Mouse (Mus musculus): ENCODE measurements around the gene Inpp5a.

Gene Inpp5a

DNA sequence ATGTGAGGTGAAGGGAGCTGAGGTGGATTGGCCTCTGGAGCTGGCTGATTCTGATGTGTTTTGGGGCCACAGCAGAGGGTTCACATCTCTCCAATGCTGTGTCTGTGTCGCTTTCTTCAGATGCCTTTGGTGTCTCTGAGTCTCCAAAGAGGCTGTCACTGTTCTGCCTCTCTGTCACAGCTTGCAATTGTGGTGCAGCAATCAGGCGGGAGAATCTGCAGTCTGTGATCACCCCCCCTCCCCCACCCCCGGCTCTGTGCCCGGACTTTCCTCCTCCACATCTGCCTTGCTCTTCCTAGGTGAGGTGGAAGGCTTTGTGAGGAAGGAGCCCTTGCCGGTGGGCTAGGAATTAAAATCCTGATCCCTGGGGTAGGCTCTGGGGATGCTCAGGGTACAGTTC is 52.1 kb downstream of the Inpp5a start:
- no peak for DNase-seq (ENCODE audit: low read depth, low spot score)

DNA sequence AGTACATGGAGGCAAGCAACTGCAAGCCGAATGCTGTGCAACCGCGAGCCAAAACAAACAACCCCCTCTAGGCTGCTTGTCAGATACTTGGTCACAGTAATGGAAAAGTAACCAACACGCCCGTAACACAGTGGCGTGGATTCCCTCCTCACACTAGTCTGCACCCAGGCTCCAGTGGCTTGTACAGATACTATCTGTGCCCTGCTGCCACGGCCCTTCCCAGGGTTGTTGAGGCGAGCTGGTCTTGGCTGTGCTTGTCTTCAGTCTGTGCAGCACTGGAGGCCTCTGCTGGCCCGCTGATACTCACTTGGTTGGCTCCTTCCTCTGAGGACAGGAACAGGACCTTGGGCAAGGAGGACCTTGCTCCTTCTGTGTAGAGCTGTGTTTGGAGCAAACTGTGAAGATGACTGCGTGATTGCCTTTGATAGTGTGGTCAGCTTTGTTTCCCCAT is 52.9 kb downstream of the Inpp5a start:
- no peak for DNase-seq (ENCODE audit: low read depth, low spot score)

DNA sequence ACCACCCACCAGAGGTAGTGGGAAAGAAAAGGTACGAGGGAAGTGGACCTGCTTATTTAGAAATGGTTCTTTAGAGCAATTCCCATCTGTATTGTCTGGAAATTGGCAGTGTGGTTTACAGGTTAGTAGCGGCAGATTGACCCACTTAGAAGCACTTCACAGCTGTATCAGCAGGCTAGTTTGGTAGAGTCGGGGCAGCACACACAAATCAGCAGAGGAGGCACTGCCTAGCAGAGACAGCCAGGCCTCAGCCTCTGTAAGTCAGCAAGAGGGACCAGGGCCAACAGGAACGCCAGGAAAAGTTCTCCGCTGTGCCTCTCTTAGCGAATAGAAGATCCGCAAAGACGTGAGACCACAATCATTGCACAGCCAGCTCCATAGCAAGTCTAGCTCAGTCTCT is 56.7 kb downstream of the Inpp5a start:
- no peak for DNase-seq (ENCODE audit: low read depth, low spot score)

DNA sequence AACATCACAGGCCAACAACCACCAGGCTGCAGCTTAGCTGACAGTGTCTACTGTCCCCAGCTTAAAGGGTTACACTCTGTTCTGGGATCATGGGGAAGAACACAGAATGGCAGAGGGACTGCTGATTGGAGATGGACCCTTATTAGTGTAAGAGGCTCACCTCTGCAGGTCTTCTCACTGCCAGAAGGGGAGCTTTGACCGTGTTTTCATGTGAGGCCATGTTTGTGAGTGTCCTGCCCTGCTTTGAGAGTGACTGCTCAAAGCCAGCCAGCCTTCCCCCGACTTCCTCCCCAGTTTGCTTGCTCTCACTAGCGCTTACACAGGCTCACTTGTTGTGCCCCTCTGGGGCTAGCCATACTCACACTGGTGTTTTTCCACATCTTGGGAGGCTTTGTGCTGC is 58.5 kb downstream of the Inpp5a start:
- no peak for DNase-seq (ENCODE audit: low read depth, low spot score)

DNA sequence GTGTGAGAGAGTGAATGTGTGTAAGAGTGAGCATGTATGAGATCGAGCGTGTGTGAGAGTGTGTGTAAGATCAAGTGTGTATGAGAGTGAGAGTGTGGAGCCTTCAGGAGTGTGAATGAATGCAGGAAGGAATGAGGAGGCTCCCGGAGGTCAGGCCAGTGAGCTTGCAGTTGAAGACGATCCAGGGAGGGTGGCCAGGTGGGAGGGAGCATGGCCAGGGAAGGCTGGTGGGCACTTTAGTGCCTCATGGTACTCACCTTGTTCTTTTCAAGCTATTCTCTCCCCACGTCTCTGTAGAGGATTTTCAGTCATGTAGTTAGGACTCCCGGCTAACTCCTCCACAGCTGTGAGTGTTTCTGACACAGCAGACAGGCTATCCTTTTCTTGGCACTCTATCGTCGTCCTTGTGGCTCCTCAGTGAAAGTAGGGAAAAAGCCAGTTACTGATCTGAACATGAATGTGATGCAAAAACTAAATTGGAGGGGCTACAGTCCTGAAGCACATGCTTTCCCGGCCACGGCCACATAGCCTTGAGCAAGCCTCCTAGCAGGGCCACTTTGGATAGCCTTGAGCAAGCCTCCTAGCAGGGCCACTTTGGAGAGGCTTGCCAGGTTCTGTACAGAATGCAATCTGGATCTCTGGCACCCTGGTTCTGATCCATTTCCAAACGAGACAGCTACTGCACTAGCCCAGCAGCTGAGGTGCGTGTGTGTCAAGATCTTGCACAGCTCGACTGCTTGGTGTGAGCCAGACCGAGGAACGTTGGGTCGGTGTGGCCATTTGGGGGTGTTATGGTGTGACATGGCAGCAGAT is 61.5 kb downstream of the Inpp5a start:
- DNase-seq (ENCODE audit: low read depth, low spot score) = no peak

DNA sequence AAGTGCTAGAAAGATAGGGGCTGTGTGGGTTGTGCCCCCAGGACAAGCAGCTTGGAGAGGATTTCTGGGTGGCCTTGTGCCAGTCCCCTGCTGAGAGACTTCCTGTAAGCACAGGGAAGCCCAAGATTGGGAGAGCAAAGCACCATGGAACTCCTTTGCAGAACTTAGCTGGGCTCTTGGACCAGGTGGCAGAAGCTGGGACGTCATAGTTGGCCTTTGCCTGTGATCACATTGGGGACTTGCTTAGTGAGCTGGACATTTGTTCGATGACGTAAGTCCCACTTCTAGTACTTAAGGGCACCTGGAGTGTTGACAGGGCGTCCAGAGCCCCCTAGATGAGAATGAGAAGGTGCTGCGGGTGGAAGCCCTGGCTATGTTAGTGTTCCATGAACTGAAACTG is 62.8 kb downstream of the Inpp5a start:
- DNase-seq (ENCODE audit: low read depth, low spot score) = no peak

DNA sequence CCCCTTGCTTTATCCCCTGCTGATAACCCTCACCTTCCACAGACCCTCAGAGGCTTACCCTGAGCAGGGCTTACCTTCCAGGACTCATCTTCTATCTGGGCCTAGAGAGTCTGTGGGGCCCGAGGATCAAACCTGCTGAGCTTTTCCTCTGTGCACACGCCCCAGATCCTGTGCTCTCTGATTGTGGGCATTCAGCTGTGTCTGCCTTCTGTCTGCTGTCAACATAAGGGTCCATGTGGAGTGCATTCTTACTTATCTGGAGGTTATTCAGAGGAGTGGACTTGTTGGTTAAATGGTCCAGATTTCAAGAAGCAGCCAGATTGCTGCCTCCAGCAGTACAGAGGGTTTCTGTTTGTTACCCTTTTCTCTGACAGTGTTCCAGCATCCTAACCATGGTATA is 63.3 kb downstream of the Inpp5a start:
- no peak for DNase-seq (ENCODE audit: low read depth, low spot score)

DNA sequence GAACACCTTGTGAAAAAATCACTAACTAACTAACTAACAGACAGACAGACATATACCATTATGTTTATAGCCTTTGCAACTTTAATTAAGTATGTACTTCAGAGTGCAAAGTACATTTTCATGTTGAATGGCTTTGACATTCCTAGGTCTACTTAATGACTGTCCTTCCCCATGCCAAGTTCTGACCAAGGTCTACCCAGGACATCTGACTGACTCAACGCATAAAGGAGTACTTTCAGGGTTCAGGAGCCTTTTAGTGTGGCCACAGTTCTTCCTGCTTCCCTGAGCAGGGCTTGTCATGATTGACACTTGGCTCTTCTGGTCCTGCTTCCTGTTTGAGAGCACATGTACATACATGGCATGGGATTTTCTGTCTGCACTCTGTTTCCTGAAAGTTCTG is 64.3 kb downstream of the Inpp5a start:
- no peak for DNase-seq (ENCODE audit: low read depth, low spot score)

DNA sequence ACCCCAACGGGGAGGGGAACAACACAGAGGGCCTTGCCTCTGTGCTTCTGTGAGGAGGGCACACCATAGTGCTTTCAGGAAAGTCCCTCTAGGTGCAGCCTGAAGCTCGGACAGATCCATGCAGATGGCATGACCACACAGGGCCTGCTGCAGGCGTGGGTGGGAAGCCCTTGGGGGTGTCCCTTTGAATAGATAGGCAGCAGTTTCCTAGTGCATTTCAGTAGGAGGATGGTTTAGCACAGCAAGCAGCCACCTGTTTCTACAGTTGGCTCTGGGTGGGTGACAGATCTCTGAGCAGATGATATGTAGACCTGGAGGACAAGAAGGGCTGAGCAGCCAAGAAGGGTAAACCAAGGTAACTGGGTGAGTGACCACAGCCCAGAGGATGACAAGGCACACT is 65.4 kb downstream of the Inpp5a start:
- no peak for DNase-seq (ENCODE audit: low read depth, low spot score)

DNA sequence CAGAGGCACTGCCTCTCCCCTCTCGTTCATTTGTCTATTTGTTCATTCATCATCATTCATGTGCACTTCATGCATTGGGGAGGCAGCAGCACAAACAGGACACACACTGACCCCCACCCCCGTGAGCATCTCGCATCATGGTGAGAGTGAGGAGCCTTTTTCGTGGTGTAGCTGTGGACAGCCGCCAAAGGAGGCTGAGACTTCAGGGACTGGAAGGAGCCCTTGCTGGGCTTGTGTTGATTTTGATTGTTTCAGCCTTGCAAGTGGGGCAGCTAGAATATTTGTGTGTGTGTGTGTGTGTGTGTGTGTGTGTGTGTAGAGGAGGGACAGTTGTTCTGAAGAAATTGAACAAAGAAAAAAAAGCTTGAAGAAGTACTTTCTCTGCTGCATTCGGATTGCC is 67.8 kb downstream of the Inpp5a start:
- no peak for DNase-seq (ENCODE audit: low read depth, low spot score)

DNA sequence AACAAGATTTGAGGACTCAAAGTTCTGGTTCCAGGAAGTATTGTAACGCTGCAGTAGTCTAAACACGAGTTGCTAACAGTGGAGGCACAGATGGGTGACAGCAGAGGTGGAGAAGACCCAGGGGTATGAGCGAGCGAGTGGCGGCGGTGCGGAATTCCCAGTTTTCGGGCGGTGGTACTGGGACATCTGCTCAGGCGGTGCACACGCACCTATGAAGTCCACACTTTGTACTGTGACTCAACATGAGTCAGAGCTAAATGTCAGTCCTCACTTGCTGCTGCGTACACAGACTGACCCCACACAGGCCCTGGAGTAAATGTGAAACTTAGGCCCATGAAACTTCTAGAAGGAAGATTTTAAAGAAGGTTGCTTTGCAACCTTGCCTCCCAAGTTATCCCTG is 72.4 kb downstream of the Inpp5a start:
- DNase-seq (ENCODE audit: low read depth, low spot score) = no peak

DNA sequence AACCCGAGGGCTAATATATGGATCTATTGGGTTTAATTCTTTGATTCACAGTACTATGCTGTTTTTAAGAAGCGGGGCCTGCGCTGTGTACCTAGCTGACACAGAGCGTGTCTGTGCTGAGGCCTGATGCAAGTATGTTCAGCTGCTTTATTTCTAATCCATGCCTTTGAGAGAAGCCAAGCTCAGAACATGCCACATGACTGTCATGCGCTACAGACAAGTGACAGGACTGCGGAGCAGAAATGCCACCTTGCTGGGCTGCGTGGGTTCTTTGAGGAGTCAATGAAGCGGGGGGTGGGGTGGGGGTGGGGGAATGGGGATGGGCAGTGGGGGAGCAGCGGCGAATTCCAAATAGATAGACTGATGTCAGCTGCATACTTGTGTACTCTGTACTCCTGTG is 73.2 kb downstream of the Inpp5a start:
- DNase-seq (ENCODE audit: low read depth, low spot score) = no peak

DNA sequence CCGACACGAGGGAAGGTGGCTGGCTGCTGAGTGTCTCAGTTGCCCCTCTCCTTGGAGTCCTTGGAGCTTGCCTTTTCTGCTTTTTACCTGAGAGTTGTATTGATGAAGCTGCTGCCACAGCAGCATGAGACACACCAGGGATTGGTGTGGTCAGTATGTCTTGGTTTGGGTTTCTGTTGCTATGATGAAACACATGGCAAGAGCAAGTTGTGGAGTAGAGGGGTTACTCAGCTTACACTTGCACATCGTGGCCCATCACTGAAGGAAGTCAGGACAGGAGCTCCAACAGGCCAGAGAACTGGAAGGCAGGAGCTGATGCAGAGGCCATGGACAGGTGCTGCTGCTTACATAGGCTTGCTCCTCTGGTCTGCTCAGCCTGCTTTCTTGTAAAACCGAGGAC is 76.6 kb downstream of the Inpp5a start:
- no peak for DNase-seq (ENCODE audit: low read depth, low spot score)

DNA sequence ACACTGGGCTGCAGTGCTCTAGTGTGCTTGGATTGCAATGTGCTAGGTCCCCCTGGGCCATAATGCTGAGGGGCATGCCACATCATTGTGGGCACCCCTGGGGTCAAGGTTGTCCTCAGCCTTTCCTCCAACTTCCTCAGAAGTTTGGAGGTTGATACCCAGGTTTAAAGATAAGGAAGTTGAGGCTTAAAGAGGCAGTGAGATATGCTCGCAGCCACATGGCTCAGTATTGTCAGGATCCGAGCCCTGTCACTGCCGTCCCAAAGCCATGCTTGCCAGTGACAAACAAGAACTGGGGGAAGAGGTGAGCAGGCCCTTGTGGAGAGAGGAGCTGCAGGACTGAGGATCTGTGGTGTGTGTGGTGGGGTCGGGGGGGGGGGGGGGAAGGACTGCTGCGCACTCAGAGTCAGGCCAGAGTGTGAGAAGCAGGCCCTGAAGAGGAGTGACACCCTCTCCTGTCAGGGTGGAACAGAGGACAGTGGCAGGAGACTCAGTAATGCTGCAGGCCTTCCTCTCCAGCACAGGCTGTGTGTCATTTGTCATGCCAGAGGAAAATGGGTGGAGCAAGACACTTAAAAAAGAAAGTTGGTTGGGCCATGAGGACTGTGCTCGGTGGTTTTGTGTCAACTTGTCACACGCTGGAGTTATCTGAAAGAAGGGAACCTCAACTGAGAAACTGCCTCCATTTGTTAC is 77.7 kb downstream of the Inpp5a start:
- DNase-seq (ENCODE audit: low read depth, low spot score) = no peak

DNA sequence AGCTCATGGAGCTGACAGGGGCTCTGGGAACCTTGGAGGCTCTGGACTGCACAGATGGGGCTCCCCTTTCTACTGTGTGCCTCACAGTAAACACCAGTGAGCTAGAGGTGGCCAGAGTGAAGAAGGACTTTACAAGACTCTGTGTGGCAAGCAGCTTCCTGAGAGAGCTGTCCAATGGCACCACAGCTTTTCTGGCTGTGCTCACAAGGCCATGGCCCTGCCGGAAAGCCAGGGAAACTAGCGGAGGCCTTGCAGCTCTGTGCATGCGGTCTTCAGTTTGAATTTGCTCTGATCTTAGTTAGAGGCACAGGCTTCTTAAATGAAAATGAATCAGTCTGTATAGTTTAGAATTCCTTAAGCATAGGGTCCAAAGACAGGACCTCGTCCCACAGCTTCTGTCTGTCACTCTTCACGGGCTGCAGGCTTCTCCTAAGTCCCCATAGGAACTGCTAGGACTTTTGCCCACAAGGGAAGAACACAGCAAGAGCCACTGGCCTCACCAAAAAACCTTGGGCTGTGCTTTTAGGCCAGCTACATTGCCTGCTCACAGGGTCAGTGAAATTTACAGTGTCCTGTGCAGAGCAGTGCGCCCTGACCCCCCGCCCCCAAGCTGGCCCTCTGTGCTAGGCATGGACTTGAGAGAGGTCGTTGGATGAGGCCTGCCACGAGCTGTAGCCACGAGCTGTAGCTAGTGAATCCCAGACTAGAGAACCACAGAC is 78.4 kb downstream of the Inpp5a start:
- no peak for DNase-seq (ENCODE audit: low read depth, low spot score)

DNA sequence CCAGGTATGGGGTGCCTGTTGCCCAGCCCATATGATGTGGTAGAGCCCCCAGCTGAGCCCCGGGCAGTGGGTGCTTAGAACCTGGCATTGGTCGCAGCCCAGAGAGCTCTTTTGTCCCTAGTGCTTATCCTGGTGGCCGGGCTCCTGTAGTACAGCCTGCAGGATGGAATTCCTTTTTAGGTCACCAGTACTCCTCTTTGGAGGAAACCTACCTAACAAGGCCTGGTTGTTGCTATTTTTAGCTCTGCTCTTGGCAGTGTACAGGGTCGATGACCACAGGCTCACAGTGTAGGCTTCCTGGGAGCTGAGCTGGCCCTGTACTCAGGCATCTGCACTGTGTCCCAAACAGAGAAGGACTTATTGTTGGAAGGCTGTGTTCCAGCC is 79.0 kb downstream of the Inpp5a start:
- no peak for DNase-seq (ENCODE audit: low read depth, low spot score)

DNA sequence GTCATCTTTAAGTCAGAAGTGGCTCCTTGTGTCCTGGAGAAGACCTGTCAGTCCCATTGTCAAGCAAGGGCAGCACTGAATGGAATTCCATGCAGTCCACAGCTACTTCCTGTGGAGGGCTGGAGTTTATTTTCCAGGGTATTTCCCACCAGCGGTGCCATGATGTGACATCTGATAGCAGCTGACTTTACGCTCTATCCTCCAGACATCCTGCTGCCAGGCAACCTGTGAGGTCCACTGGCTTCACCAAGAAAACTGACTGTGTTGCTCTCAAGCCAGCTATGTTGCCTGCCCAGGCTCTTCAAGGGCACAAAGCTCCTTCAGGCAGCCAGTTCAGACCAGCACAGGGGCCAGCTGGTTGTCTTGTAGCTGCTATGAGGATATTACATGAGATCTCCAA is 79.5 kb downstream of the Inpp5a start:
- DNase-seq (ENCODE audit: low read depth, low spot score) = no peak

DNA sequence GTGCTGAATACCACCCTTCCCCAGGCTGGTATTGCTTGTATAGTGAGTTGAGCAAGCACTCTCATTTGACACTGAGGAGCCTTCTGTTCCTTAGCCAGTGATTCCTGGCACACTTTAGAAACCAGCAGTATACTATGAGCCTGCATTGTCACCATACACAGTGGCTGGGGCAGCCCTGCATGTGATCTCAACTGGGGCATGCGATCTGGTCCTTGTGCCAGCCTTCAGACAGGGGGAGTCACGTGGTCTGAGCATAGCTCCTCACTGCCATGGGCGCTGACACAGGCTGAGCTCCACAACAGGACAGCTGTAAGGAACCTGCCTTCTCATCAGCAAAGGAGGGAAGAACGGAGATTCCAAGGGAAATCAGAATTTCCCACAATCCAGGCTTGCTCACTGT is 80.5 kb downstream of the Inpp5a start:
- DNase-seq (ENCODE audit: low read depth, low spot score) = no peak

DNA sequence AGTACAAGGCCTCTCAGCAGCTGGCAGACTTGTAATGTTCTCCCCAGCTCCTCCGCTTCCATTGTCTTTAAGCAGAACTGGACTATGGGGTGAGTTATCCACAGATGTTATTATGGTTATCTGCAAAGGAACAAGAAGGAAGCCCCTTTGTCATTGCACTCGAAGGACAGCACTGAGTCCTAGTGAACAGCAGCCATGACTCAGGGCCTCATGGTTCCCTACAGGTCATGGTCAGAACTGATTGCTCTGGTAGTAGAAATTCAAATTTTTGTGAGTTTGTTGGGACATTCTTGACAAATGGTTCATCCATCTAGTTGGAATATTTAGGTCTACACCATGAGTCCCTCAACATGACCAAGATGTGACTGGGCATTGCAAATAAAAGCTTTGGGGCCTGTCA is 81.6 kb downstream of the Inpp5a start:
- no peak for DNase-seq (ENCODE audit: low read depth, low spot score)

DNA sequence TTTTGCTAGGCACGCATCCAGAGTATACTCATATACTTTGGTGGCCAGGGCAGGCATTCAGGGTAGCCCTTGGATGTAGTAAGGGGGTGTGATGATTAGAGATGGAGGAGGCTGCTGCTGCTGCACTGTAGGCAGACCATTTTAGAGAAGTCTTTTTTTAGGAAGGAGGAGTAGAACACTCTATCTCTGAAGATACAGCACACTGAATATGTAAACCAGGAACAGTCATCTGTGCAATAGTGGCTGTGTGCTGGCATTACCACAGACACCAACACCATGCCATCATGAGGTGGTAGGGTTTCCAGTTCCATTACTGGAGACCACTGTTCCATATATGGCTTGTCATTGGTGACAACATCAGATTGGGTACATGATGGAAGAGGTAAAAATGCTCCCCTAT is 83.1 kb downstream of the Inpp5a start:
- no peak for DNase-seq (ENCODE audit: low read depth, low spot score)

DNA sequence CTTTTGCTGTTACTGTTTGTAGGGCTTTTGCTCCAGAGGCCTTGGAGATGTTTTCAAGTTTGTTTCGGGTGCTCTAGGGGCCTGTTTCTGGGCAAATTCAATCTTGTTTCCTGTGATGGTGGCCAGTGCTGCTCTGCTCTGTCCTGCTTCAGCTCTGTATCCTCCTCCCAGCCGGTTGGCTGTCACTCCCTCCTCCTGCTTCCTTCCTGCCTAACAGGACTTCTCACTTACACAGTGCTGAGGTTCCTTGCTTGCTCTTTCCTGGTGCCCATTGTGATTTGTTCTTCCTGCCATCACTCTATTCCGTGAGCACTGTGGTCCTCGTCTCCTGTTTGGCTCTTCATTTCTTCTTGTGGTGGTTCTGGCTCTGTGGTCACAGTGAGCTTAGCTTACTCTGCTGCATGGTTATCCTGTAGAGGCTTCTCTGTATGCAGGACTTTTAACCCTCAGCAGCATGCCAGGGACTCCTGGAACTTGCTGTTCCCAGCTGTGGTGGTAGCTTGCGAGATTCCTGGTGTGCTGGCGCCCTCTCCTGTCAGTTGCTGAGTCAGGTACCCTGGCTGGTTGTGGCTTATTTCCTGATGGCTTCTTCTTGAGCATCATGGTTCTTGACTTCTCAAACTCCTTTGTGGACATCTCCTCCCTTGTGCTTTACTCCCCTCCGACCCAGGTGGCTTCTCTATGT is 84.1 kb downstream of the Inpp5a start:
- peak; percentile 22 for DNase-seq (ENCODE audit: low read depth, low spot score)

DNA sequence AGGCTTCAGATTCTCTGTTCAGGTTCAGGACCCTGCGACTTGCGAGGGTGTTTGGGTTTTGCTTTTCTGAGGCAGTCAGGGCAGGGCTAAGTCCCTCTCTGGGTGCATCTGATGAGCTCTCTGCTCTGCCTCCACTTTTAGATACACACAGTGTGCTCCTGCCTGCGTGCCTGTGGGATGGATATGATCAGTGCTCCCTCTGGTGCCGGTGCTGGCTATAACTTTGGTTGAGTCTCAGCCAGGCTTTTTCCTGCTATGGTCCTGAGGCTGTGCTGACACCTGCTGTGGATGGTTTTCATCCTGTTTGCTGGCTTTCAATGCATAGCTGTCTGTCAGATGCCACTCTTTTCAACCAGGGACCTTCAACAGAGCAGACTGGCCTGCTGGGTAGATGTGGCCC is 87.0 kb downstream of the Inpp5a start:
- no peak for DNase-seq (ENCODE audit: low read depth, low spot score)
